Mouse (Mus musculus) kidney, adult 2 months (tissue): ENCODE data around the gene Med12l. TPM values are rescaled to one million over a fixed set of nuclear protein-coding genes. Genes with fewer than 3 reads are reported as not detected.

Source experiments
- DNase-seq: peaks from one replicate; pipeline ENCODE4 v3.0.0; 2021
- H3K27ac ChIP-seq: fragments of 200-500 bp; 2 replicates; pipeline ENCODE4 v1.5.1; 2012; ENCODE audit warnings: low read depth, low read length, control low read depth, inconsistent platforms; ENCODE audit not compliant: insufficient read depth
- H3K27me3 ChIP-seq: fragments of 200-500 bp; replicated peaks from 2 replicates; pipeline ENCODE4 v1.6.1; 2012; ENCODE audit warnings: mild to moderate bottlenecking, moderate library complexity, low read length, inconsistent platforms; ENCODE audit not compliant: control insufficient read depth, insufficient read depth
- H3K36me3 ChIP-seq: fragments of 200-500 bp; 2 replicates; pipeline ENCODE4 v1.6.1; 2012; ENCODE audit warnings: mild to moderate bottlenecking, moderate library complexity, low read length, inconsistent platforms; ENCODE audit not compliant: control insufficient read depth, insufficient read depth
- H3K4me1 ChIP-seq: fragments of 200-500 bp; 2 replicates; pipeline ENCODE4 v1.6.1; 2011; ENCODE audit warnings: low read length; ENCODE audit not compliant: control insufficient read depth, insufficient read depth
- H3K4me3 ChIP-seq: fragments of 200-500 bp; 2 replicates; pipeline ENCODE4 v1.5.1; 2011; ENCODE audit warnings: mild to moderate bottlenecking, low read depth, low read length, control low read depth; ENCODE audit not compliant: insufficient read depth
- CTCF ChIP-seq: fragments of 200-500 bp; conservative IDR thresholded peaks from 2 replicates; pipeline ENCODE4 v1.5.1; 2011; ENCODE audit warnings: low read depth, mild to moderate bottlenecking, control low read depth, low read length, moderate library complexity, mixed read lengths; ENCODE audit not compliant: insufficient read depth, insufficient read length
- POLR2A ChIP-seq: fragments of 200-500 bp; IDR thresholded peaks from one replicate; pipeline ENCODE4 v1.6.1; 2011; ENCODE audit warnings: low read depth, low read length, control low read depth
- WGBS: fragments of 180-500 bp; shearing (Covaris S2); methylation state at CpG from one replicate; pipeline ENCODE4 v1.1.7; 2018; 5-methylcytosine and 5-hydroxymethylcytosine counted together
- polyA plus RNA-seq: library from polyadenylated mRNA; depleted of rRNA; stranded (reverse); fragments of >200 nt; gene quantifications from 2 replicates; pipeline ENCODE4 v1.2.3, GENCODE M21; 2012

Gene Med12l
- polyA plus RNA-seq, 1 experiment: 0.64 TPM

- Histone ChIP-seq H3K4me3 (no peak overlapping the region), H3K36me3 (no peaks in the 10 kb centered on the region), H3K27me3 (no peaks in the 10 kb centered on the region), H3K4me1 (no peaks in the 10 kb centered on the region), H3K27ac (no peak overlapping the region)
- no peak for DNase-seq
- TF ChIP-seq CTCF (no peak), POLR2A (no peak)
- 85% methylated on average over 20 of the region's 20 CpGs for WGBS
These were observed 252.4 kb downstream of the Med12l start for GRCm38 (mm10) chr3:59257740-59258664.

- Histone ChIP-seq H3K27ac (no peak overlapping the region), H3K27me3 (no peaks in the 10 kb centered on the region), H3K4me3 (no peak overlapping the region), H3K36me3 (no peaks in the 10 kb centered on the region), H3K4me1 (no peaks in the 10 kb centered on the region)
- peak; percentile 9 for DNase-seq
- TF ChIP-seq POLR2A: no peak
- TF ChIP-seq CTCF: no peak
- WGBS: 56% methylated on average over 5 of the region's 5 CpGs
These were observed 255.1 kb downstream of the Med12l start for GRCm38 (mm10) chr3:59260745-59261144.

- TF ChIP-seq CTCF (no peak), POLR2A (no peak)
- no peaks in the 10 kb centered on the region for H3K4me1 ChIP-seq
- H3K27me3 ChIP-seq: no peaks in the 10 kb centered on the region
- H3K36me3 ChIP-seq: no peaks in the 10 kb centered on the region
- no peak for DNase-seq
- 69% methylated on average over 9 of the region's 9 CpGs for WGBS
- no peak overlapping the region for H3K4me3 ChIP-seq
- no peak overlapping the region for H3K27ac ChIP-seq
These were observed 256.3 kb downstream of the Med12l start for GRCm38 (mm10) chr3:59261709-59262472.

GRCm38 (mm10) chr3:59262704-59263103 lies 257.1 kb downstream of the Med12l start, which contains the start of gene P2ry12:
TSS of gene P2ry12 (minus strand) at chr3:59262871.
- H3K27me3 ChIP-seq: no peaks in the 10 kb centered on the region
- DNase-seq: no peak
- TF ChIP-seq CTCF: no peak
- TF ChIP-seq POLR2A: no peak
- H3K36me3 ChIP-seq: no peaks in the 10 kb centered on the region
- no peak within 1 kb of the TSS for H3K4me3 ChIP-seq
- 89% methylated on average over 7 of the region's 7 CpGs for WGBS
- H3K4me1 ChIP-seq: no peaks in the 10 kb centered on the region
- no peak within 1 kb of the TSS for H3K27ac ChIP-seq

- no peak overlapping the region for H3K27ac ChIP-seq
- no peaks in the 10 kb centered on the region for H3K36me3 ChIP-seq
- H3K27me3 ChIP-seq: no peaks in the 10 kb centered on the region
- H3K4me1 ChIP-seq: no peaks in the 10 kb centered on the region
- DNase-seq: no peak
- 91% methylated on average over 2 of the region's 2 CpGs for WGBS
- no peak overlapping the region for H3K4me3 ChIP-seq
- no peak for TF ChIP-seq CTCF
- no peak for TF ChIP-seq POLR2A
These were observed 257.8 kb downstream of the Med12l start for GRCm38 (mm10) chr3:59263417-59263816.

GRCm38 (mm10) chr3:59263988-59264387 lies 258.4 kb downstream of the Med12l start:
- no peaks in the 10 kb centered on the region for H3K4me1 ChIP-seq
- WGBS: 79% methylated on average over 3 of the region's 3 CpGs
- TF ChIP-seq CTCF (no peak), POLR2A (no peak)
- H3K27me3 ChIP-seq: no peaks in the 10 kb centered on the region
- no peak overlapping the region for H3K27ac ChIP-seq
- no peak overlapping the region for H3K4me3 ChIP-seq
- no peak for DNase-seq
- H3K36me3 ChIP-seq: no peaks in the 10 kb centered on the region

DNA sequence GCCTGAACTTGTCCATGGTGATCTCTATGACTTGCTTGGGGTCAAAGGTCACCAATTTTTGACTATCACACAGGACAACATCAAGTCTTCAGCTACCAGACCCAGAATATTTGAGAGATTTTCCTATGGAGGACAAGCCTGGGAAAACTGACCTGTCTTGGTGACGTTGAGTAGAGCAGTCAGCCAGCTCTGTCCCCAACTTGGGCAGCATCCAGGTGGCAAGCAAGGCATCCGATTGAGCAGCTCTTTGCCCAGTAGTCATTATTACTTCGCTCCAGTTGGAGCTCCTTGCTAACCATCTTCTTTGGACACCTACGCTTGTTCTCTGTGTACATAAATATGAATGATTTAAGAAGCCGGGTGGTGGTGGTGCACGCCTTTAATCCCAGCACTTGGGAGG lies 265.2 kb downstream of the Med12l start:
- Histone ChIP-seq H3K27ac (no peak overlapping the region), H3K4me3 (no peak overlapping the region), H3K27me3 (no peaks in the 10 kb centered on the region), H3K36me3 (no peaks in the 10 kb centered on the region), H3K4me1 (no peaks in the 10 kb centered on the region)
- WGBS: 92% methylated on average over 6 of the region's 6 CpGs
- TF ChIP-seq CTCF (no peak), POLR2A (no peak)
- no peak for DNase-seq
